Mouse (Mus musculus): ENCODE measurements at regions not wholly inside any gene's neighbourhood (a gene's known extent, or its start where the extent isn't known, plus 50 kb on each side); places are given as distances from the start of the nearest gene placed in this dataset.

DNA sequence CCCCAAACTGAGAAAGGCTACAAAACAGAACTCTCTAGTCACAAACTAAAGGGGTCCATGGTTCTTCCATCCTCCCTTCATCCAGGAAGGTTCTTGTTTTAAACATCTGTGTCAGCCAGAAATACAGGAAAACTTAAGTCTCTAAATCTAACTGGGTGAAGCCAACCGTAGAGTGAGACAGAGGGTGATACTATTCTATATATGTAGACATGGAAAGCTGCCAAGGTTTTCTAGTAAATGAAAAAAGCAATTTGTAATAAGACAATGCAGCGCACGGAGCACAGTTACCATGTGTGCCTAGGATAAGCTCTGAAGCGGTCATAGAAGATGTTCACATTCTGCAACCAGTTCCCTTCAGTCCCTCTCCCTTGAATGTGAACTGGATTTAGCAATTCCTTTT lies 55.4 kb downstream of the Ppp1r3c start:
- DNase-seq: no peak

- no peak for DNase-seq
Observed at GRCm38 (mm10) chr19:36680322-36680721, 56.1 kb downstream of the Ppp1r3c start.

- peak; percentile 72 for DNase-seq
Observed at GRCm38 (mm10) chr19:36679028-36679820, 57.2 kb downstream of the Ppp1r3c start.

DNA sequence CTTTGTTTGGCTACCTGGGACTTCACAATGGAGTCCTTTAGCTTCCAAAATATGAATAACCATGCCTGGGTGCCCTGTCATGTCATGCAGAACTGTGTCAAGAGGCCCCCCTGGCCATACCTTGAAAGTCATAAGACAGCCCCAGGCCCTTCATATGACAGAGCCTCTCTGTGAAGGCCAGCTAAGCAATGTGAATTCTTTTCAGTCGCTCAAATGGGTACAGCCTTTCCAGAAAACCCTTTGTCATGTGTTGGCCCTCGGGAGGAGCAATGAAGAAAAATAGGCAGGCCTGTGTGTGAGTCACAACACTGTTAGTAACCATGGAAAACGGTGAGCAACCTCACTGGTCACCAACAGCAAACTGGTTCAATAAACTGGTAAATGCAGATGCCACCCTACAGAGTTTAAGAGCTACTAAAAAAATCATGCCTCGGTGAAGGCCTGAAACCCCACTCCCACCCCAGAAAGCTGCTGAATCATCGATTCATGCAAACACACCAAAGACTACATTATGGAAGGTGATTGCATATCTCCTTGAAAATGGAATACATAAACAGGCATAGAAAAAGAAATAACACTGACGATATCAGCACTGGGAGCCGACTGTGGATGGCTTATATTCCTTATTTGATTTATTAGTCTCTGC lies 57.9 kb downstream of the Ppp1r3c start:
- DNase-seq: peak; percentile 14

DNA sequence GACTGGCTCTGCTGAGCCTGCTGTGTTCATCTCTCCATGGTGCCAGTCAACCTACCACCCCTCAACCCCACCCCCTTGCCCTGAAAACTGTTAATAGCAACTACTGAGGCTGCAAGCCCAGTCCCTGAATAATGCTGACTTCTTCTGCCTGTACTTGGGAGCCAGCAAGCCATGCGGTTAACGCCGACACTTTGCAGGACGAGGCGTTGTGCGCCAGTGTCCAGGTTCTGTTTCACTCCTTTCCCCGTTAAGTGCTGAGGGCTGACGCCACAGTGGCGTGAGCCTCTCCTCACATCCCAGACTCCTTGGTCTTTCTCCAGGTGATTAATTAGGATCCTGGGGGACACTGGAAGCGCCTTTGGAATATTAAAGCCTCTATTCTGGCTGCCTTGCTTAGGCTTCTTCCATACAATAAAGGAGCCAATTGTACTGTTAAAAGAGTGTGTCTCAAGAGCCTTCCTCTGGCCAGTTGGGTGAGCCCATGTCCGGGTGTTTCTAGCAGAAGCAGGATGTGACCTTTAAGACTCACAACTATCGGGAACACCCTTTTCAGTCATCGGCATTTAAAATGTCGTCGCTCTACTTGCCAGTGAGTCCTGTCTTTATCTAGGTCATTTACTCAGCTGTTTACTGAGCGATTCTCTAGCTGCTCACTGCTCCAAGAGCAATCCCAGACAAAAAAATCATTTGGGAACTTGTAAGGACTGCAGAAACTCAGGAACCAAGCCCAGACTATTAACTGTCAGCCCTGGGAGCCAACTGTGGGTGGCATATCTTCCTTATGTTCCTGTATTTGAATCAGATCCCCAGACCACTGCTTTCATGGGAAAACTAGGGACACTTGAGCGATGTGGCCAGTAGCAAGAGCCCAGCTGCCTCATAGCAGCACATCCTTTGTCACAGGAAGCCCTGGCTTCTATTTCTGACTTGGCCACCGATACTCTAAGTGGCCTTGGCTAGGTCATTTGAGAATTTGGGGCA lies 59.1 kb downstream of the Ppp1r3c start:
- DNase-seq: peak; percentile 28

- DNase-seq: no peak
Observed at GRCm38 (mm10) chr19:36674946-36675345, 61.5 kb downstream of the Ppp1r3c start.

GRCm38 (mm10) chr19:36670813-36671212 lies 65.6 kb downstream of the Ppp1r3c start:
- DNase-seq: peak; percentile 42
